Mouse (Mus musculus): ENCODE data around the gene Shc4.

DNA sequence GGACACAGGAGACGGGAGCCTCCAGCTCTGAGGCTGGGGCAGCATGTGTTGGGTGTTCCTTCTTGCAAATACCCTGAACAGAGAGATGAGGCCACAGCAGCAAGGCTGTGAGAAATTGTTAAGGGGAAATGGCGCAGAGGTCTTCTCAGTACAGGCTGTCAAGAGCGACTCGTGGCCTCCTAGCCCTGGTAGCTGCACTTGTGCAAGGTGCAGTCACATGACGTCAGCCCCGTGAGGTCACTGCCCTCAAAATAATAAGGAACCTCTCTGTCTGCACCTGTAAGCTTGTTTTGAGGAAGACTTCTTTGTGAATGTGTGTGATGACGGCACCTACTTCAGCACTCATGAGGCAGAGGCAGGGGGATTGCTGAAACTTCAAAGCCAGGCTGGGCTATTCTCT is 40.1 kb downstream of the Shc4 start:
- TF ChIP-seq CTCF (IDR thresholded peaks at IDR 0.05; ENCODE audit: control insufficient read depth, insufficient read depth, insufficient read length) (no peak), MYOG (IDR thresholded peaks at IDR 0.05; ENCODE audit: control insufficient read depth, extremely low read depth, insufficient read length) (no peak), MYOD1 (IDR thresholded peaks at IDR 0.05; ENCODE audit: control insufficient read depth, insufficient read length, low read depth) (no peak), MAX (IDR thresholded peaks at IDR 0.05) (no peak), USF1 (IDR thresholded peaks at IDR 0.05; ENCODE audit: low read depth) (no peak), CEBPB (IDR thresholded peaks at IDR 0.05; ENCODE audit: low read depth) (no peak)
